Mouse (Mus musculus) right cerebral cortex, postnatal 14 days (tissue): Measurements from ENCODE around the gene Sipa1l1.
"Not testable (repeated sequence)": the region's sequence is repeated elsewhere in the genome, so short reads cannot be mapped to it uniquely, and the experiment has no call there.

Source experiments
- DNase-seq: peaks from one replicate; pipeline ENCODE4 v3.0.0; 2022

The Sipa1l1 gene

GRCm38 (mm10) chr12:82178636-82179035 lies 9.5 kb downstream of the Sipa1l1 start:
- no peak for DNase-seq

- DNase-seq: no peak
Measured at GRCm38 (mm10) chr12:82179626-82180025, 10.5 kb downstream of the Sipa1l1 start.

DNA sequence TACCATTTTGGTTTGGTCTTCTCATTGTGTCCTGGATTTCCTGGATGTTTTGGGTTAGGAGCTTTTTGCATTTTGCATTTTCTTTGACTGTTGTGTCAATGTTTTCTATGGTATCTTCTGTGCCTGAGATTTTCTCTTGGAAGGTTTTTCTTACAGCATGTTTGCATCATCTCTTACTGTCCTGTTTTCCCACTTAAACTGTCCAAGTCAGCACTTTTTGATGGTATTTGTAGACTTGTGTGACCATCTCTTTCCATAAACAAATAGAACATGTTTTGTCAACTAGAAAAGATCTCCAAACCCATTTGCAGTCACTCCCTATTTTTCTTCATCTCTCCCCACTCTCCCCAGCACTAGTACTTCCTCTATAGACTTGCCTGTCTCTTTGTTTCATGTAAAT lies 17.0 kb downstream of the Sipa1l1 start:
- not testable (repeated sequence) for DNase-seq

DNA sequence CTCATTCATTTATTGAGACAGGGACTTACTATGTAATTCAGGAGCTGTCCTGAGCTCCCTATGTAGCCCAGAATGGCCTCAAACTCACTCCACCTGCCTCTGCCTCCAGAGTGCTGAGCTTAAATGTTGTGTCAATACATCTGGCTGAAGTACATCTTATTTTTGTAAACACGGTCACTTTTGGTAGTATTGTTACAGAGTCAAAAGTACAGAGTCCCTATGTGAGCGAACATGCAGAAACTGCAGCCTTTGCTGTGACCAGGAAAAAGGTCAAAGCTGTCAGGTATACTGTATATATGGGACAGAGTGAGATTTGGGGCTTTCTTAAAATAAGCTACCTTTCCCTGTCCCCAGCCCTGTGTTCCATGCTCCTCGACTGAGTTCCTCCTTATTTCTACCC lies 17.6 kb downstream of the Sipa1l1 start:
- DNase-seq: no peak

- no peak for DNase-seq
Measured at GRCm38 (mm10) chr12:82187178-82187839, 18.2 kb downstream of the Sipa1l1 start.

GRCm38 (mm10) chr12:82188321-82189075 lies 19.4 kb downstream of the Sipa1l1 start:
- DNase-seq: no peak

GRCm38 (mm10) chr12:82189076-82189675 lies 20.1 kb downstream of the Sipa1l1 start:
- no peak for DNase-seq

DNA sequence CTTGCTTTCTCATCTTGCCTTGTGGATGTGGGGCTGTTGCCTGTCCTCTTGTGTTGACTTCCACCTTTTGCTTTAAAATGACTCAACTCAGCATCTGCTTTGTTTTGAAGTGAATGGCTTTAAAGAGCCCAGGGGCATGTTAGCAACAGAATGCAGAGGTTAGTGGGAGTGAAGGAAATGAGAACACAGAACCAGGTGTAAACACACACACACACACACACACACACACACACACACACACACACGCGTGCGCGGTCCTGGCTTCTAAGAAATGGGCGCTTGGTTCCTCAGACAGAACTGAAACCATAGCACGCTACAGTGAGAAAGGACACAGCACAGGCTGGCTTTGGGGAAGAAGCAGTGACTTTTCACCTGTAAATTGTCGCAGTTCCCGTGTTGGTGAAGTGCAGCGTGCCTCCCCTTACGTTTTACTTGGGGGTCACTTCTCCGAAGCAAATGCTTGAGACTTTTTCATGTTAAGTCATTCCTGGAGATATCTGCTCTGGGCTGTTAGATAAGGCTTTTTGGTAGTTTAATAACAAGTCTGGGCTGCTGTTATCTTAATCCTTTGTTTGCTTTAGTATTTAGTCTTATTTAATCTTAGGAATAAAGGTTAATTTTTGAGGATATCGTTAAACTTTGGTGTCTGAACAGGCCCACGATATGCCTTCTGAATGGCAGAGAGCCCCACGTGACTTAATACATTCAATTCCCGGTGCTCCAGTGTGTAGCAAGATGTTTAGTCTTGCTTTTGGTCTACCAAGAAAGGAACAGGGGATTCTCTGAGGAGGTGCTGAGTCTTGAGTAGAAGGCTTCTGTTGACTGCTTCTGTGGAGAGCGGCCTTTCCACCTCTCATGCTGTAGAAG lies 20.8 kb downstream of the Sipa1l1 start:
- no peak for DNase-seq

- no peak for DNase-seq
Measured at GRCm38 (mm10) chr12:82190582-82190965, 21.5 kb downstream of the Sipa1l1 start.

GRCm38 (mm10) chr12:82191686-82192085 lies 22.6 kb downstream of the Sipa1l1 start:
- no peak for DNase-seq

GRCm38 (mm10) chr12:82192641-82193054 lies 23.5 kb downstream of the Sipa1l1 start:
- DNase-seq: no peak

- no peak for DNase-seq
Measured at GRCm38 (mm10) chr12:82193476-82193875, 24.4 kb downstream of the Sipa1l1 start.

DNA sequence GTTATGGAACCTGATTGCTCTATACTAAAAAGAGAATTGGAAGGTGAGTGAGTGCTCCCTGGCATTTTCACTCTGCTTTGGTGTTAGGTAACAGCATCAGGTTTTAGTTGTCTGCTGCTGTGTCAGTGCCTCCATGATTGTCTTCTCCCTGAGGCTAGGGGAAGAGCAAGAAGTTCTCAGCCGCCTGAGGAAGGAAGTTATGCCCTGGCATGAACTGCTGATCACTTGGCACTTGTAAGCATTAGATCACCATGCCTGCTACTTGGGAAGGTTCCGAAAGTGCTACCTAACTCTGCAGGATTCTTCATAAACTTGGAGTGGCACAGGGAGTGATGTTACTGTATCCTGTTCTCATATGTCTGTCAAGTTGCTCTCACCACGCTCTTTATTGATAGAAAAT lies 25.8 kb downstream of the Sipa1l1 start:
- no peak for DNase-seq

GRCm38 (mm10) chr12:82196213-82196612 lies 27.1 kb downstream of the Sipa1l1 start:
- DNase-seq: no peak

- DNase-seq: no peak
Measured at GRCm38 (mm10) chr12:82196615-82197146, 27.6 kb downstream of the Sipa1l1 start.

DNA sequence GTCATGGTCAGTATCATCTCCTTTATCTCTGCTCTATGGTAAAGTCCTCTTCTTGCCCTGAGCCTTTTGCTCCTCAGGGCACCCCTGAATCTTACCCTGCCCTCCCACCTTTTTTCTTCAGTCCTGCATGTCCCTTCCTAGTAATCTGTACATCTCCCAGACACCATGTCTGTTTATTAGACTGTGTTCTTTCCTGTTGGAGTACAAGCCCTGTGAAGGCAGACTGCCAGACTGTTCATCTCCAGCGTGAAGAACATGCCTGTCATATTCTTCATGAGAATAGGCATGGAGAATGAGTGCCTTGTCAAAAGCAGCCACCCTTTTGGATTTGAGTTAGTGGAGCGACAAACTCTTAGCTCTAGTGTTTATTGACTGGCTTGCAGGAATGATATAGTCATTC lies 28.1 kb downstream of the Sipa1l1 start:
- no peak for DNase-seq

GRCm38 (mm10) chr12:82199286-82199685 lies 30.2 kb downstream of the Sipa1l1 start:
- no peak for DNase-seq

- no peak for DNase-seq
Measured at GRCm38 (mm10) chr12:82204106-82204505, 35.0 kb downstream of the Sipa1l1 start.

DNA sequence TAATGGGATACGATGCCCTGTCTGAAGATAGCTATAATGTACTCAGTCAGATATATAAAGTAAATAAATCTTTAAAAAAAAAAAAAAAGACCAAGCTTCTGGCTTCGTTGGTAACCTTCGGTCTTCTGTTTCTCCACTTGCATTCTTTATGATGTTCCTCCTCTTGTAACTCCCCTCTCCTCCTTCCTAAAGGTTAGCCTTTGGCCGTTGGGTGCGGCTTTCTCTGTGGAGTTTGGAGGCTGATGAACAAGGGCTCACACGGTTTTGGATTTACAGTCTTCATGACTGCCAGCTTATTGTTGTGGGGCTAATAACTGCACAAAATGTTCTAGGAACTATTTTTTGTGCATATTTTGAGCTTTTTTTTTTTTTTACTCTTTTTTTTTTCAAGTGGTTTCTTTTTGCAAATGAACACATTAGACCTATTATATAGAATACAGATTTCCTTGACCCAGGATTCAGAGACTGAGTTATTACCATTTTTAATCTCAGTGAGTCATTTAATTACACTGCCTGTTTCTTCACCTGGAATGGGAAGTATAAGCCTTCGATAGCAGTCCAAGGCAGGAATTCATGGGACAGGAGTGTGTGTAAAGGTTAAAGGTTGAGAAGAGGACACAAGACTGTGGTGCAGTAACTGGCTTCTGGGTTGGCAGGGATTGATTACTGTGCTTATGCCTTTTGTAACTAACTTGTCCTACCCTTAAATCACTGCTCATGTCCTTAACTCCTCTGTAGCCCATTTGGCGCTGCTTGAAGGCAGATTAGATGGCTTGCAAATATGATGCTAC lies 37.9 kb downstream of the Sipa1l1 start:
- DNase-seq: no peak

GRCm38 (mm10) chr12:82208046-82208445 lies 38.9 kb downstream of the Sipa1l1 start:
- DNase-seq: no peak

- no peak for DNase-seq
Measured at GRCm38 (mm10) chr12:82208611-82209010, 39.5 kb downstream of the Sipa1l1 start.

DNA sequence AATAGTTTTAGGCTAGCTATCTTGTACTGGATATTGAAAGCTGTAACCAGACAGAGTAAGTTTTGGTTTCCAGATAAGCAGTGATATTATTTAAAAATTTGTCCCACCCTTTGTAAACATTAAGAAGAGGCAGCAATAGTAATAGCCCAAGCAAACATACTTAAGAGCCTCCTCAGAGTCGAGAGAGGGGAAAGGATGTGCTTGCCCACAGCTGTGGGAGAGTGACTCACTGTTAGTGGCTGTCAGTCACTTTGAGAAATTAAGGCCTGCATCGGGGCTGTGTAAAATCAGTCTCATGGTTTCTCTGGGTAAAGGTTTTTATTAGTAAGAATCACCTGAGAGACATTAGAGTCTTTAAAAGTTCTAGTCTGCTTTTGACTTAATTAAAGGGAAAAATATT lies 40.6 kb downstream of the Sipa1l1 start:
- DNase-seq: no peak
